Comparison of ENCODE assay signal across 17 mouse cellular contexts in the genomic region with DNA sequence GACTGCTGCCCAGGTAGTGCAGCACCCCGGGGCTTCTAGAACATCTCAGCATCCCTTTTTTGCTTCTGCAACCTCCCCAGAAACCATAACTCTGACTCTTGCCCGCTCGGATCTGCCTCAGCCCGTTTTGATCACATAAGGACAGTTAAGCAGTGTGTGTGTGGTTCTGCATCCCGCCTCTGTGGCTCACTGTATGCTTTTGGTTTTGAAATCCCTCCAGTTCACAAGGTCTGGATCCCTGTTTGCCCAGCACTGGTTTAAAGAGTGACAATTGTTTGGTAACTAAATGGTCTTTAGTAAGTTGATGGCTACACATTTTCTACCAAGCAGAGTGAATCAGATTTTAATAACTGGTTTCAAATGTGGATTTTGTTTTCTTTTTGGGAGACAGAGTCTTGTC.
DNase-seq lines count a peak whose midpoint lies in the region; ATAC-seq and TF ChIP-seq lines count a peak whose summit lies in the region.
"Had no signal": no experiment of that assay in that cellular context is flagged by ENCODE, and none has a peak within 500 bp of the region (broad histone marks: within the 10 kb centered on the region; RNA-seq: fewer than 3 reads in every experiment).

No protein-coding gene starts in this region.

- no peak overlapping the region for H3K4me3 ChIP-seq in heart, adult 2 months
- peak overlapping the region; percentile 15; the same call in 1 of the 2 replicates for H3K4me3 ChIP-seq in lung, embryonic 14.5 days (ENCODE audit: low read depth, low read length)
- H3K4me3 ChIP-seq in intestine, embryonic 14.5 days (ENCODE audit: low read depth, low read length): peak overlapping the region; percentile 1; the same call in 1 of the 2 replicates
- peak overlapping the region; percentile 34; the same call in 1 of the 2 replicates for H3K4me3 ChIP-seq in intestine, postnatal 0 days (ENCODE audit: low read depth, low read length)
- H3K4me3 ChIP-seq: forebrain, embryonic 12.5 days; heart, embryonic 13.5 days; hindbrain, embryonic 13.5 days; kidney, embryonic 15.5 days; limb, embryonic 13.5 days; midbrain, embryonic 13.5 days had no signal

- TF ChIP-seq EP300 in heart, adult 2 months (IDR thresholded peaks at IDR 0.05; ENCODE audit: insufficient read depth, low read depth, low read length): no peak

- TF ChIP-seq POLR2A in heart, adult 2 months (IDR thresholded peaks at IDR 0.05; ENCODE audit: insufficient read depth, low read depth, low read length): no peak

- 89% methylated on average over 5 of the region's 5 CpGs for WGBS in heart, adult 2 months
- WGBS in lung, embryonic 14.5 days: 88% methylated on average over 5 of the region's 5 CpGs
- 93% methylated on average over 5 of the region's 5 CpGs for WGBS in intestine, embryonic 14.5 days
- 72% methylated on average over 5 of the region's 5 CpGs for WGBS in intestine, postnatal 0 days

- H3K4me1 ChIP-seq in heart, adult 2 months (ENCODE audit: control insufficient read depth, insufficient read depth, low read length): peaks cover 13% of the 10 kb centered on the region
- peaks cover 3% of the 10 kb centered on the region; the same call in 1 of the 2 replicates for H3K4me1 ChIP-seq in lung, embryonic 14.5 days (ENCODE audit: insufficient read depth)
- H3K4me1 ChIP-seq in intestine, embryonic 14.5 days (replicated peaks; ENCODE audit: control insufficient read depth, insufficient read depth, low read length): peaks cover under 1% of the 10 kb centered on the region; the same call in 1 of the 2 replicates
- peaks cover 13% of the 10 kb centered on the region for H3K4me1 ChIP-seq in intestine, postnatal 0 days (replicated peaks; ENCODE audit: control insufficient read depth, insufficient read depth, low read length)
- H3K4me1 ChIP-seq: forebrain, embryonic 12.5 days; limb, embryonic 13.5 days had no signal

- ATAC-seq in lung, embryonic 14.5 days (ENCODE audit: insufficient read depth): no peak
- ATAC-seq in intestine, embryonic 14.5 days (replicated peaks; ENCODE audit: low FRiP score, low TSS enrichment, low read depth): no peak
- no peak for ATAC-seq in intestine, postnatal 0 days
- ATAC-seq: midbrain, embryonic 13.5 days had no signal

- no peak for DNase-seq in heart, adult 2 months
- DNase-seq in heart, postnatal 36 days: no peak
- no peak for DNase-seq in lung, embryonic 14.5 days
- DNase-seq in lung, postnatal 36 days: no peak
- DNase-seq in intestine, embryonic 14.5 days (ENCODE audit: low spot score): no peak
- no peak for DNase-seq in embryo, embryonic 10.5 days (ENCODE audit: low spot score)
- DNase-seq in right cerebral cortex, postnatal 14 days: no peak
- DNase-seq: spleen, adult 18-20 months; thymus, adult 2 months; thymus, postnatal 4 days had no signal

- H3K79me2 ChIP-seq in heart, adult 2 months (replicated peaks; ENCODE audit: control insufficient read depth, insufficient read depth, low read length): peaks cover 6% of the 10 kb centered on the region

- TF ChIP-seq CTCF in heart, adult 2 months (IDR thresholded peaks at IDR 0.05): no peak
- no peak for TF ChIP-seq CTCF in lung, embryonic 14.5 days (IDR thresholded peaks at IDR 0.05; ENCODE audit: low read depth)
- no peak for TF ChIP-seq CTCF in intestine, postnatal 0 days (IDR thresholded peaks at IDR 0.05; ENCODE audit: low read depth)

- H3K4me2 ChIP-seq in lung, embryonic 14.5 days: peak overlapping the region; percentile 44
- peak overlapping the region; percentile 29 for H3K4me2 ChIP-seq in intestine, embryonic 14.5 days (ENCODE audit: low read length)
- H3K4me2 ChIP-seq in intestine, postnatal 0 days (replicated peaks; ENCODE audit: low read depth): peak overlapping the region; percentile 63
- H3K4me2 ChIP-seq: forebrain, embryonic 12.5 days; heart, embryonic 13.5 days; hindbrain, embryonic 13.5 days; kidney, embryonic 15.5 days; limb, embryonic 13.5 days; midbrain, embryonic 13.5 days had no signal

- no peaks in the 10 kb centered on the region for H3K27me3 ChIP-seq in heart, adult 2 months (ENCODE audit: control insufficient read depth, insufficient read depth, low read length)
- no peaks in the 10 kb centered on the region for H3K27me3 ChIP-seq in lung, embryonic 14.5 days (ENCODE audit: insufficient read depth, low read length)
- no peaks in the 10 kb centered on the region for H3K27me3 ChIP-seq in intestine, embryonic 14.5 days (replicated peaks; ENCODE audit: control insufficient read depth, insufficient read depth, low read length)
- H3K27me3 ChIP-seq in intestine, postnatal 0 days (replicated peaks; ENCODE audit: control insufficient read depth, insufficient read depth, low read length): no peaks in the 10 kb centered on the region
- H3K27me3 ChIP-seq: forebrain, embryonic 12.5 days; heart, embryonic 13.5 days; hindbrain, embryonic 13.5 days; kidney, embryonic 15.5 days; limb, embryonic 13.5 days; midbrain, embryonic 13.5 days had no signal

- no peaks in the 10 kb centered on the region; the same call in 1 of the 2 replicates for H3K36me3 ChIP-seq in heart, adult 2 months (ENCODE audit: control insufficient read depth, insufficient read depth, low read length)
- no peaks in the 10 kb centered on the region for H3K36me3 ChIP-seq in lung, embryonic 14.5 days (ENCODE audit: insufficient read depth)
- no peaks in the 10 kb centered on the region for H3K36me3 ChIP-seq in intestine, embryonic 14.5 days (ENCODE audit: control insufficient read depth, insufficient read depth, low read length)
- H3K36me3 ChIP-seq in intestine, postnatal 0 days (ENCODE audit: control insufficient read depth, insufficient read depth): no peaks in the 10 kb centered on the region
- H3K36me3 ChIP-seq: kidney, embryonic 15.5 days had no signal

- H3K9ac ChIP-seq in heart, adult 2 months (ENCODE audit: low read depth, low read length): no peak overlapping the region
- no peak overlapping the region for H3K9ac ChIP-seq in lung, embryonic 14.5 days
- H3K9ac ChIP-seq in intestine, embryonic 14.5 days (ENCODE audit: low read length): no peak overlapping the region
- H3K9ac ChIP-seq in intestine, postnatal 0 days (ENCODE audit: low read depth, low read length): no peak overlapping the region
- H3K9ac ChIP-seq: forebrain, embryonic 12.5 days; heart, embryonic 13.5 days; hindbrain, embryonic 13.5 days; kidney, embryonic 15.5 days; limb, embryonic 13.5 days; midbrain, embryonic 13.5 days had no signal

- intact Hi-C loops in heart, adult 2 months (cut with DNase I): no loop called here
- intact Hi-C loops in heart, postnatal 36 days (cut with DNase I): no loop called here

- H3K27ac ChIP-seq in heart, adult 2 months: peak overlapping the region; percentile 26; the same call in 1 of the 2 replicates
- no peak overlapping the region for H3K27ac ChIP-seq in lung, embryonic 14.5 days (ENCODE audit: low read depth)
- no peak overlapping the region for H3K27ac ChIP-seq in intestine, embryonic 14.5 days (ENCODE audit: low read depth)
- H3K27ac ChIP-seq in intestine, postnatal 0 days (ENCODE audit: low read depth, low read length): no peak overlapping the region
- H3K27ac ChIP-seq: forebrain, embryonic 12.5 days; heart, embryonic 13.5 days; hindbrain, embryonic 13.5 days; kidney, embryonic 15.5 days; limb, embryonic 13.5 days; midbrain, embryonic 13.5 days had no signal

- no peaks in the 10 kb centered on the region for H3K9me3 ChIP-seq in lung, embryonic 14.5 days (ENCODE audit: low read depth, low read length)
- no peaks in the 10 kb centered on the region for H3K9me3 ChIP-seq in intestine, embryonic 14.5 days (ENCODE audit: control insufficient read depth, low read length)
- H3K9me3 ChIP-seq in intestine, postnatal 0 days (ENCODE audit: control insufficient read depth): no peaks in the 10 kb centered on the region
- H3K9me3 ChIP-seq: forebrain, embryonic 12.5 days; heart, embryonic 13.5 days; hindbrain, embryonic 13.5 days; kidney, embryonic 15.5 days; limb, embryonic 13.5 days; midbrain, embryonic 13.5 days had no signal
